8 mouse cellular contexts compared by ENCODE assay signal in genomic region chr9:102354561-102354973, GRCm38 (mm10). TPM values are rescaled to one million over a fixed set of nuclear protein-coding genes. Genes with fewer than 3 reads are reported as not detected.
DNase-seq lines count a peak whose midpoint lies in the region; ATAC-seq and TF ChIP-seq lines count a peak whose summit lies in the region.

TSS of gene Ephb1 (minus strand) at chr9:102354693.

- peak within 1 kb of the TSS; percentile 67; the same call in 1 of the 2 replicates for H3K27ac ChIP-seq in heart, embryonic 10.5 days
- H3K27ac ChIP-seq in kidney, embryonic 15.5 days = no peak within 1 kb of the TSS
- no peak within 1 kb of the TSS for H3K27ac ChIP-seq in limb, embryonic 15.5 days
- H3K27ac ChIP-seq in stomach, embryonic 15.5 days = no peak within 1 kb of the TSS

- peaks cover 79% of the 10 kb centered on the region for H3K27me3 ChIP-seq in heart, embryonic 10.5 days (ENCODE audit: insufficient read depth, poor library complexity, severe bottlenecking)
- H3K27me3 ChIP-seq in kidney, embryonic 15.5 days = peaks cover 89% of the 10 kb centered on the region
- H3K27me3 ChIP-seq in limb, embryonic 15.5 days = peaks cover 83% of the 10 kb centered on the region
- peaks cover 56% of the 10 kb centered on the region for H3K27me3 ChIP-seq in myocyte (ENCODE audit: control insufficient read depth, insufficient read depth, insufficient read length)
- H3K27me3 ChIP-seq in stomach, embryonic 15.5 days (replicated peaks) = peaks cover 73% of the 10 kb centered on the region

- H3K4me3 ChIP-seq in heart, embryonic 10.5 days = peak within 1 kb of the TSS; percentile 72
- peak within 1 kb of the TSS; percentile 59 for H3K4me3 ChIP-seq in kidney, embryonic 15.5 days (replicated peaks)
- H3K4me3 ChIP-seq in limb, embryonic 15.5 days = peak within 1 kb of the TSS; percentile 55
- no peak within 1 kb of the TSS for H3K4me3 ChIP-seq in myocyte
- H3K4me3 ChIP-seq in stomach, embryonic 15.5 days (replicated peaks) = peak within 1 kb of the TSS; percentile 55

- peaks cover 42% of the 10 kb centered on the region for H3K4me1 ChIP-seq in heart, embryonic 10.5 days
- peaks cover 28% of the 10 kb centered on the region for H3K4me1 ChIP-seq in kidney, embryonic 15.5 days
- peaks cover 28% of the 10 kb centered on the region for H3K4me1 ChIP-seq in limb, embryonic 15.5 days
- H3K4me1 ChIP-seq in stomach, embryonic 15.5 days = peaks cover 25% of the 10 kb centered on the region

- H3K36me3 ChIP-seq in heart, embryonic 10.5 days = no peaks in the 10 kb centered on the region
- no peaks in the 10 kb centered on the region for H3K36me3 ChIP-seq in kidney, embryonic 15.5 days
- H3K36me3 ChIP-seq in limb, embryonic 15.5 days = no peaks in the 10 kb centered on the region
- H3K36me3 ChIP-seq in myocyte (ENCODE audit: control insufficient read depth, insufficient read depth) = no peaks in the 10 kb centered on the region
- no peaks in the 10 kb centered on the region for H3K36me3 ChIP-seq in stomach, embryonic 15.5 days

- peak within 1 kb of the TSS; percentile 47 for H3K9ac ChIP-seq in kidney, embryonic 15.5 days
- peak within 1 kb of the TSS; percentile 48 for H3K9ac ChIP-seq in limb, embryonic 15.5 days
- H3K9ac ChIP-seq in stomach, embryonic 15.5 days = peak within 1 kb of the TSS; percentile 41

- H3K79me2 ChIP-seq in myocyte (ENCODE audit: control insufficient read depth, insufficient read depth) = no peaks in the 10 kb centered on the region

- no peak within 1 kb of the TSS for H3ac ChIP-seq in myocyte (ENCODE audit: control insufficient read depth, insufficient read length)

- peak; percentile 82 for ATAC-seq in erythroblast, adult 5-6 weeks (replicated peaks; ENCODE audit: low FRiP score, poor library complexity, severe bottlenecking)
- ATAC-seq in kidney, embryonic 15.5 days (replicated peaks; ENCODE audit: low FRiP score) = peak; percentile 93
- peak; percentile 95 for ATAC-seq in limb, embryonic 15.5 days (ENCODE audit: insufficient number of reproducible peaks, low FRiP score, low TSS enrichment, low read depth)
- peak; percentile 89 for ATAC-seq in stomach, embryonic 15.5 days (ENCODE audit: insufficient read depth, low FRiP score, low read depth)

- H3K4me2 ChIP-seq in kidney, embryonic 15.5 days = peak within 1 kb of the TSS; percentile 97
- peak within 1 kb of the TSS; percentile 99 for H3K4me2 ChIP-seq in limb, embryonic 15.5 days
- H3K4me2 ChIP-seq in myocyte (ENCODE audit: low read depth) = peak within 1 kb of the TSS; percentile 66
- H3K4me2 ChIP-seq in stomach, embryonic 15.5 days = peak within 1 kb of the TSS; percentile 98

- peak; percentile 52; the same call in 1 of the 2 replicates for TF ChIP-seq POLR2A in brain, embryonic 14.5 days (IDR thresholded peaks at IDR 0.05; ENCODE audit: borderline replicate concordance, extremely low read depth, insufficient read depth, insufficient read length, poor library complexity, severe bottlenecking)
- TF ChIP-seq POLR2A in myocyte (IDR thresholded peaks at IDR 0.05; ENCODE audit: insufficient read length, low read depth) = no peak

- WGBS in heart, embryonic 10.5 days = under 1% methylated on average over 22 of the region's 22 CpGs
- under 1% methylated on average over 22 of the region's 22 CpGs for WGBS in kidney, embryonic 15.5 days
- WGBS in limb, embryonic 15.5 days = under 1% methylated on average over 22 of the region's 22 CpGs
- WGBS in stomach, embryonic 15.5 days = under 1% methylated on average over 21 of the region's 22 CpGs

- peak; percentile 58 for DNase-seq in 416B (ENCODE audit: low read depth)
- DNase-seq in brain, embryonic 14.5 days (ENCODE audit: low read depth) = peak; percentile 99
- DNase-seq in heart, embryonic 10.5 days (ENCODE audit: low spot score) = peak; percentile 89

- TF ChIP-seq CTCF in brain, embryonic 14.5 days (IDR thresholded peaks at IDR 0.05; ENCODE audit: borderline replicate concordance, extremely low read depth, insufficient read depth, insufficient read length) = peak; percentile 100

- no peaks in the 10 kb centered on the region for H3K9me3 ChIP-seq in heart, embryonic 10.5 days
- no peaks in the 10 kb centered on the region for H3K9me3 ChIP-seq in kidney, embryonic 15.5 days (replicated peaks)
- H3K9me3 ChIP-seq in limb, embryonic 15.5 days = no peaks in the 10 kb centered on the region
- no peaks in the 10 kb centered on the region for H3K9me3 ChIP-seq in stomach, embryonic 15.5 days

TF ChIP-seq in myocyte, 11 proteins besides CTCF, POLR2A, EP300 and RAD21:
- no peak for TF ChIP-seq MYOG (IDR thresholded peaks at IDR 0.05; ENCODE audit: control insufficient read depth in 1 of 3, insufficient read depth in 1 of 3, insufficient read length in 2 of 3, low read depth in 2 of 3)
- TF ChIP-seq CEBPB (IDR thresholded peaks at IDR 0.05; ENCODE audit: insufficient read depth, poor library complexity, severe bottlenecking) = no peak
- TF ChIP-seq USF1 (IDR thresholded peaks at IDR 0.05; ENCODE audit: low read depth) = no peak
- no peak for TF ChIP-seq TCF3 (IDR thresholded peaks at IDR 0.05; ENCODE audit: insufficient read length, low read depth)
- no peak for TF ChIP-seq MAX (IDR thresholded peaks at IDR 0.05; ENCODE audit: low read depth)
- no peak for TF ChIP-seq SRF (IDR thresholded peaks at IDR 0.05; ENCODE audit: control insufficient read depth, insufficient read length, low read depth)
- no peak for TF ChIP-seq MYOD1 (IDR thresholded peaks at IDR 0.05; ENCODE audit: control insufficient read depth in 1 of 3, insufficient read length in 2 of 3, low read depth in 2 of 3)
- TF ChIP-seq REST (IDR thresholded peaks at IDR 0.05; ENCODE audit: insufficient read depth, insufficient read length) = no peak
- no peak for TF ChIP-seq E2F4 (IDR thresholded peaks at IDR 0.05; ENCODE audit: insufficient read depth)
- no peak for TF ChIP-seq TCF12 (IDR thresholded peaks at IDR 0.05; ENCODE audit: insufficient read depth, poor library complexity, severe bottlenecking)
- TF ChIP-seq POLR2AphosphoS2 (IDR thresholded peaks at IDR 0.05; ENCODE audit: insufficient read length, low read depth) = no peak

RNA-seq across cellular contexts. Expression of gene Ephb1, which starts in this region (rescaled TPM):
- 45.8 and 85.2 TPM in 2 replicates for polyA plus RNA-seq in brain, embryonic 14.5 days (2012; rRNA removed)
- total RNA-seq in erythroblast, adult 5-6 weeks (2015; ENCODE audit: low replicate concordance) = 0.84 TPM in 1 of 2 replicates, not detected in the other
- total RNA-seq in erythroblast, adult 5-6 weeks (2017; ENCODE audit: low replicate concordance) = 0.17 TPM in 1 of 2 replicates, not detected in the other
- 0.52 and 1.3 TPM in 2 replicates for polyA plus RNA-seq in heart, embryonic 10.5 days (2016; fragmentation: Nextera tagmentation; extraction: Ambion mirVana)
- 4.1 and 4.8 TPM in 2 replicates for polyA plus RNA-seq in kidney, embryonic 15.5 days (2015; fragmentation: Nextera tagmentation; extraction: Ambion mirVana)
- 1.6 and 2.5 TPM in 2 replicates for polyA plus RNA-seq in limb, embryonic 15.5 days (2015; fragmentation: Nextera tagmentation; extraction: Ambion mirVana)
- 2.5 TPM for polyA plus RNA-seq in myocyte (2012; fragmentation: generic; extraction: Trizol)
- 5.5 and 5.9 TPM in 2 replicates for polyA plus RNA-seq in stomach, embryonic 15.5 days (2015; fragmentation: Nextera tagmentation; extraction: Ambion mirVana)

Comparison
In these comparisons a context has a peak if more than half of its experiments do, and no peak if none do; other contexts are left out.
1. Peak in ATAC-seq in erythroblast, adult 5-6 weeks; RNA of the gene not detected or under 1 TPM.